Mouse (Mus musculus): ENCODE results near the gene Jtb. TPM values are rescaled to one million over a fixed set of nuclear protein-coding genes. Genes with fewer than 3 reads are reported as not detected.
A peak's percentile ranks its signal among the peaks of the same experiment; 100 is the strongest.

Jtb gene
- polyA plus RNA-seq, 1 experiment from 2014 or later: 83.0 TPM

DNA sequence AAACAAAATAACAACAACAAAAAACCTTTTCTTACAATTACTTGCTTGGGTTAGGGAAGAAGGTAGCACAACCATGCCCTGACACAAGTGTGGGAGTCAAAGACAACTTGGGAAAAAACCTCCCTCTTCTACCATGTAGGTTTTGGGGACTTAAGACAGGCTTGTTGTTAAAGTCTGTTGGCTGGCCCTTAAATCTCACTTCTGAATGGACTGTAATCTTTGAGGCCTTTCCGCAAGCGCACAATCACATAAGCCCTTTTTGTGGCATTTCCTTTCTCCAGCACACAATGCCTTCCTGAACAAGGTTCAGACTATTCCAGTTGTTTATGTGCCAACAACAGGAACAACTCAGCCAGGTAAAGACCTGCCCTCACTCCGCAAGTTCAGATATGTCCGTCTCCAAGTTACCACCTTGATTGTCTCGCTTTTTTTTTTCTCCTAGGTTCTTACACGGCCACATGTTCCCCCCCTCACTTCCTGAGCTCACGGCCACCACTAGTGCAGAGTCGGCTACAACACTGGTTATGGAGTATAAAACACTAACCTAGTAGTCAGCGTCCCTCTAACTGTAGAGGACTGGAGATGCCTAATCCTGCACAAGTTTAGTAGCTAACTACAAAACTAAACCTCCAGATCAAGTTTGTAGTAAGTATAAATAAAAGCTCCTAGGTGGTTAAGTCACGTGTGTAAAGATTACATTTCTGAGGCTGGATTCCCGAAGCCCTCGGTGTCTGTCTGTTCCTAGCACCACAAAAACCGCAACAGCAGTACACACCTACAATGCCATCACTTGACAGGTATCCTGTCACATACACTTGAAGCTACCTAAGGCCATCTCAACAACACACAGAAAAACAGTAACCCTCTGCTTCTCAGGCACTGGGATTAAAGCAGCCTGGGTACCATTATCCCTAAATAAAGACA lies 19.7 kb upstream of the Jtb start:
- H3K9me3 ChIP-seq (replicated peaks): no peaks in the 10 kb centered on the region
- H3K27ac ChIP-seq (ENCODE audit: poor library complexity, severe bottlenecking): peak overlapping the region; percentile 47
- H3K4me1 ChIP-seq (replicated peaks): peaks cover 29% of the 10 kb centered on the region
- no peaks in the 10 kb centered on the region for H3K27me3 ChIP-seq (replicated peaks)
- H3K36me3 ChIP-seq: peaks cover 54% of the 10 kb centered on the region
- peak overlapping the region; percentile 97 for H3K4me2 ChIP-seq
- no peak for ATAC-seq (ENCODE audit: insufficient number of reproducible peaks, low FRiP score)
- WGBS: 62% methylated on average over 13 of the region's 13 CpGs
- H3K4me3 ChIP-seq: peak overlapping the region; percentile 88
- H3K9ac ChIP-seq: peak overlapping the region; percentile 50; the same call in 1 of the 2 replicates

DNA sequence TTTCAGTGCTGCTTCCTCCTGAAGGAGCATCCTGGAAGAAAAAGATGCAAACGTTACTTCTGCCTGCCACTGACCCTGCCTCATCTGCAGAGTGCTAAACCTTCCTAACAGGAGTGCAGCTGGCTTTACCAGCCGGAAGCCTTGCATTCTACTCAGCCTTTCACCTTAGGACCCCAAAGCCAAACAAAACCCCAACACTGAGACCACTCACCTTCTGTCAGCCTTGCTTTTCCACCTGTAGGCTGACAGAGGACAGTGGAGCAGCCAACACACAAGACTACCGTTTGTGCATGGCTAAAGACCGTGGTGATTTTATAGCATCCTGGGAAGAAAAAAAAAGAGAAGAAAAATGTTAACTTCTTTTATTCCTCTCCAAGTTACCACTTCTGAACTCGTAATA lies 18.7 kb upstream of the Jtb start:
- Histone ChIP-seq H3K27ac (ENCODE audit: poor library complexity, severe bottlenecking) (peak overlapping the region; percentile 86), H3K4me3 (peak overlapping the region; percentile 88), H3K4me1 (replicated peaks) (peaks cover 29% of the 10 kb centered on the region), H3K36me3 (peaks cover 49% of the 10 kb centered on the region), H3K27me3 (replicated peaks) (no peaks in the 10 kb centered on the region), H3K9ac (peak overlapping the region; percentile 91), H3K9me3 (replicated peaks) (no peaks in the 10 kb centered on the region), H3K4me2 (peak overlapping the region; percentile 97)
- 12% methylated on average over 5 of the region's 5 CpGs for WGBS
- ATAC-seq (ENCODE audit: insufficient number of reproducible peaks, low FRiP score): no peak

DNA sequence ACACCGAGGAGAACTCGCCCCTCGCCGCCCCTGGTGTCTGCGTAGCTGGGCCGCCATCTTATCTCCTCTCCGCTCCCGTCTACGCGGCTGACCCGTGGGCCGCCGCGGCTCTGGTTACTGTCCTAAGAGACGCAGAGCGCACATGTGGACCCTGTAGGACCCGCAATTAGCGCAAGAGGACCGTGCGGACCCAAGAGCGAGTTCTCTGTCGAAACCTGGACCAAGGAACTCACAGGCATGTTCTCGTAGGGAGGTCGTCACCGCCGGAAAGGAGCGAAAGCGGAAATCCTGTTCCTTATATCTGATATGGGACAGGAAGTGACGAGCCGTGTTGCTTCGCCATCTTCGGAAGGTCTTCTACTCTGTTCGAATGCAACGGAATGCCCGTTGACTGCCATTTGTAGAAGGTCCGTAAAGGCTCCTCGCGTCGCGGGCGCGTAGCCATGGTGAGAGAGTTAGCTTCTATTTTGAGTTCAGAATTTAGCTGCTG lies 18.0 kb upstream of the Jtb start, which contains the start of the genes Rps27 and Rab13:
TSS of gene Rps27 (minus strand) at position 275 of the 490 bp plus-strand sequence.
TSS of gene Rab13 (plus strand) at position 319 of the 490 bp plus-strand sequence.
- Histone ChIP-seq H3K36me3 (peaks cover 42% of the 10 kb centered on the region), H3K27me3 (replicated peaks) (no peaks in the 10 kb centered on the region), H3K27ac (ENCODE audit: poor library complexity, severe bottlenecking) (peak within 1 kb of the TSS; percentile 86), H3K4me3 (peak within 1 kb of the TSS; percentile 88), H3K4me2 (peak within 1 kb of the TSS; percentile 97), H3K4me1 (replicated peaks) (peaks cover 29% of the 10 kb centered on the region), H3K9ac (peak within 1 kb of the TSS; percentile 91), H3K9me3 (replicated peaks) (no peaks in the 10 kb centered on the region)
- under 1% methylated on average over 42 of the region's 42 CpGs for WGBS
- peak; percentile 92 for ATAC-seq (ENCODE audit: insufficient number of reproducible peaks, low FRiP score)

DNA sequence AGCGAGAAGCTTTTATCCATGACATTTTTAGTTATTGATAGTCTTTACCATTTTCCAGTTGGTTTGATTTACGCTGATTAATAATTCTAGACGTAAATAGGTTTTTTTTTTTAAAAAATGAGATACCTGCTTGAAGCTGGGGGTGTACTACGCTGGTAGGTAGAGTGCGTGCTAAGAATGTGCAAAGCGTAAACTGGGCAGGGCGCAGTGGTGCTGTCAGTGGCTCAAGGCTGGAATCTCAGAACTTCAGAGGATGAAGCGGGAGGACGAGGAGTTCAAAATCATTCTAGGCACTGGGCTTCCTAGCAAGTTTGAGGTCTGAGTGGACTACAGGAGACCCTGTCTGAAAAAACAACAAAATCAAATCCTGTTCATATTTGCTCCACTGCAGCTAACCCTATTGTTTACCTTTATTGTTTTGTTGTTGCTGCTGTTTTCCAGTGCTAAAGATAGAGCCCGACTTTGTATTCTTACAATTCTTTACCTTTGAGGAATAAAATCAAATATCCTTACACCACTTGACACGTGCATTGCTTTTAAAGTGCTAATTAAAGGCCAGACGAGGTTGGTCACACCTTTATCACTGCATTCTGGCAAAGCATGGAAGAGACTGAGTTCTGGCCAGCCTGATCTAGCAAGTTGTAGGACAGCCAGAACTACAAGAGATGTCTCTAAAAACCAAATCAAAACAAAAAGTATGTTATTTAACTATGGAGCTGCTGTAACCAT lies 17.3 kb upstream of the Jtb start:
- 14% methylated on average over 12 of the region's 12 CpGs for WGBS
- Histone ChIP-seq H3K36me3 (peaks cover 35% of the 10 kb centered on the region), H3K4me2 (peak overlapping the region; percentile 73), H3K27me3 (replicated peaks) (no peaks in the 10 kb centered on the region), H3K9me3 (replicated peaks) (no peaks in the 10 kb centered on the region), H3K27ac (ENCODE audit: poor library complexity, severe bottlenecking) (0 out of 2 replicates have a peak overlapping the region, but pooled peaks have one; percentile 86), H3K4me3 (peak overlapping the region; percentile 88), H3K4me1 (replicated peaks) (peaks cover 26% of the 10 kb centered on the region), H3K9ac (no peak overlapping the region)
- ATAC-seq (ENCODE audit: insufficient number of reproducible peaks, low FRiP score): no peak

DNA sequence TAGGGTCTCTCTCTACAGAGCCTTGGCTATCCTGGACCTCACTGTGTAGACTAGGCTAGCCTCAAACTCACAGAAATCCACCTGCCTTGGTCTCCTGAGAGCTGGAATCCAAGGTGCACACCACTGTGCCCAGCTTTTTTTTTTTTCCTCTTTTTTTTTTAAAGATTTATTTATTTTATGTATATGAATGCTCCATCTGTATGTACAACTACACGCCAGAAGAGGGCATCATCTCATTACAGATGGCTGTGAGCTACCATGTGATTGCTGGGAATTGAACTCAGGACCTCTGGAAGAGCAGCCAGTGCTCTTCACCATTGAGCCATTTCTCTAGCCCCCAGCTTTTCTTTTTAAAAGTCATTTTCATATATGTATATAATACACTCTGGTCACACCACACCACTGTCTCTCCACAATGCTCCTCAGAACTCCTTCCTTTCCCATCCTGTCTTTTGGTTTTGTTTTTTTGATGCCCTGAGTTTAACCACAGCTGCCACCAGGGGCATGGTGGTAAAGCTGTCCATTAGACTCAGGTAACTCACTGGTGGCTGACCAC lies 15.5 kb upstream of the Jtb start:
- no peak overlapping the region for H3K4me3 ChIP-seq
- H3K4me2 ChIP-seq: no peak overlapping the region
- H3K4me1 ChIP-seq (replicated peaks): peaks cover 28% of the 10 kb centered on the region
- no peaks in the 10 kb centered on the region for H3K27me3 ChIP-seq (replicated peaks)
- no peaks in the 10 kb centered on the region for H3K9me3 ChIP-seq (replicated peaks)
- WGBS: 18% methylated on average over 1 of the region's 1 CpGs
- H3K9ac ChIP-seq: no peak overlapping the region
- peaks cover 18% of the 10 kb centered on the region for H3K36me3 ChIP-seq
- ATAC-seq (ENCODE audit: insufficient number of reproducible peaks, low FRiP score): no peak
- no peak overlapping the region for H3K27ac ChIP-seq (ENCODE audit: poor library complexity, severe bottlenecking)

DNA sequence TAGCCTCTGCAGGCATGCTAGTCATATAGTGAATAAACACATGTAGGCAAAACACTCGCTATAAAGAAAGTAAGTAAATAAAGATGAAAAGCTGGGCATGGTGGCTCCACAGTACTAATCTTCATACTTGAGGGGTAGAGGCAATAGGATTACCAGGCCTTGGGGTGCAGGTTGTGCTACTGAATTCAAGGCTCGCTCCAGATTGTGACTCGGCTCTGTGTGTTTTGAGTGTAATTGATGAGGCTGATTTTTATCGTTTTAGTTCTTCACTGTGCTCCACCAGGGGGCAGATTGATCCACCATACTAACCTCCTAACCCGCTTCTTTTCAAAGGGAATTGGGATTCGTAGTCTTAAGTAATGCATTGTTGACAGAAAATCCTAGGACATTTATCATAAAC lies 11.3 kb upstream of the Jtb start:
- H3K4me2 ChIP-seq: peak overlapping the region; percentile 89
- peak overlapping the region; percentile 88 for H3K27ac ChIP-seq (ENCODE audit: poor library complexity, severe bottlenecking)
- H3K27me3 ChIP-seq (replicated peaks): no peaks in the 10 kb centered on the region
- ATAC-seq (ENCODE audit: insufficient number of reproducible peaks, low FRiP score): no peak
- H3K36me3 ChIP-seq: peaks cover 12% of the 10 kb centered on the region
- 20% methylated on average over 6 of the region's 6 CpGs for WGBS
- peaks cover 32% of the 10 kb centered on the region for H3K4me1 ChIP-seq (replicated peaks)
- peak overlapping the region; percentile 62 for H3K4me3 ChIP-seq
- H3K9me3 ChIP-seq (replicated peaks): no peaks in the 10 kb centered on the region
- peak overlapping the region; percentile 20; the same call in 1 of the 2 replicates for H3K9ac ChIP-seq

DNA sequence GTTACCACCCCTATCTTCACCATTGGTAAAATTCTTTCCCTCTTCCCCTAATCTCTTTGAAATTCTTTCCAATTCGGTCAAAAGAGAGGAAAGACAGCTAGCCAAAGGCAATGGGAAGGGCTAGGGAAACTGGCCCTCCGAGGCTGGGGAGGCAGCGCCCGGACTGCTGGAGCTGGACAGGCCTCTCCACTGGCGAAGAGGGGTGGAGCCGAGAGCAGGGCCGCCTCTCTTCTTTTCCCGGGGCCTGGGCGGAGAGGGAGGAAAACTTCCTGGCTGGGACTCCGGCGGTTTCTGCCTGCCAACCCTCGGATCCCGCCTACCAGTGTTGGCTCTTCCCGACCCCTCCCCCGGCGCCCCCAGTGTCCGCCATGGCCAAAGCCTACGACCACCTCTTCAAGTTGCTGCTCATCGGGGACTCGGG lies 10.9 kb upstream of the Jtb start:
- no peaks in the 10 kb centered on the region for H3K9me3 ChIP-seq (replicated peaks)
- peak overlapping the region; percentile 62 for H3K4me3 ChIP-seq
- H3K27ac ChIP-seq (ENCODE audit: poor library complexity, severe bottlenecking): peak overlapping the region; percentile 88
- peak; percentile 85 for ATAC-seq (ENCODE audit: insufficient number of reproducible peaks, low FRiP score)
- peaks cover 32% of the 10 kb centered on the region for H3K4me1 ChIP-seq (replicated peaks)
- 0% methylated on average over 20 of the region's 20 CpGs for WGBS
- H3K4me2 ChIP-seq: peak overlapping the region; percentile 89
- peak overlapping the region; percentile 76 for H3K9ac ChIP-seq
- H3K27me3 ChIP-seq (replicated peaks): no peaks in the 10 kb centered on the region
- peaks cover 16% of the 10 kb centered on the region for H3K36me3 ChIP-seq

DNA sequence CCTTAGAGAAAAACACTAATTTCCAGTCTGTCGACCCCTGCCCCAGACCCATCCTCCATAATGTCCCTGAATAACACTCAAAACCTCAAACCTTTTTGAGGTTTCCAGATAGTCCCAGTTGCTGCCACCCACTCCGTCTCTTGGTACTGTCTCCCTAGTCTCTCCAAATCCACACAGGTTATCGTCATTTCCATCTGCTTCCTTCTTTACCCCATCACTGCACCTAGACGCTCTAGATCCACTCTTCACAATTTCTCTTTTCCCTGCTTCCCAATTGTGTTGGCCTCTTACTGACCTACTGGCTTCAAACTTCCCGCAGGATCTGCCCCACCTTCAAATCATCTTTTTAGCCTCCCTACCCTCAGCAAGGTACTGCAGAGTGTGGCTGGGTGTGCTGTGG lies 10.3 kb upstream of the Jtb start:
- Histone ChIP-seq H3K4me2 (peak overlapping the region; percentile 89), H3K27me3 (replicated peaks) (no peaks in the 10 kb centered on the region), H3K9ac (peak overlapping the region; percentile 76), H3K9me3 (replicated peaks) (no peaks in the 10 kb centered on the region), H3K36me3 (peaks cover 22% of the 10 kb centered on the region), H3K4me3 (peak overlapping the region; percentile 62), H3K4me1 (replicated peaks) (peaks cover 32% of the 10 kb centered on the region), H3K27ac (ENCODE audit: poor library complexity, severe bottlenecking) (peak overlapping the region; percentile 88; the same call in 1 of the 2 replicates)
- ATAC-seq (ENCODE audit: insufficient number of reproducible peaks, low FRiP score): no peak
- WGBS: 17% methylated on average over 5 of the region's 5 CpGs

DNA sequence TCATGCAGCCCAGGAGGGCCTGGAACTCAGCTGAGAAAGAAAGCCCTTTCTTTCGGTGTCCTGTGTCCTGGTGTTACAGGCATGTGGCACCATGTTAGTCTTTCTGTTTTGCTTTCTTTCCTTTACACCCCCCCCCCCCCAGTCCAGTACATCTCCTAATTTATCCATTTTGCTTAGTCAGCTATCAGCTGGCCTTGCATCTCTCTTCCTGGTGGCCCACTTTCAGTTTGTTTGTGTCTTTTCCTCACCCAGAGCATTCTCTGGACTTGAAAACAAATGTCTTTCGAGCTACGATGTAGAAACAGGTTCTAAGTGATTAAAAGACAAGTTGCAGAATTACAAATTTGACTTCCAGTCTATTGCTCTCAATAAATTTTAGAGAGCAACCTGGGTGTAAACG lies 8.9 kb upstream of the Jtb start:
- WGBS: 80% methylated on average over 4 of the region's 4 CpGs
- peaks cover 32% of the 10 kb centered on the region for H3K4me1 ChIP-seq (replicated peaks)
- H3K36me3 ChIP-seq: peaks cover 24% of the 10 kb centered on the region
- no peaks in the 10 kb centered on the region for H3K9me3 ChIP-seq (replicated peaks)
- ATAC-seq (ENCODE audit: insufficient number of reproducible peaks, low FRiP score): no peak
- H3K27me3 ChIP-seq (replicated peaks): no peaks in the 10 kb centered on the region
- H3K4me3 ChIP-seq: no peak overlapping the region
- H3K27ac ChIP-seq (ENCODE audit: poor library complexity, severe bottlenecking): no peak overlapping the region
- no peak overlapping the region for H3K4me2 ChIP-seq
- H3K9ac ChIP-seq: no peak overlapping the region

DNA sequence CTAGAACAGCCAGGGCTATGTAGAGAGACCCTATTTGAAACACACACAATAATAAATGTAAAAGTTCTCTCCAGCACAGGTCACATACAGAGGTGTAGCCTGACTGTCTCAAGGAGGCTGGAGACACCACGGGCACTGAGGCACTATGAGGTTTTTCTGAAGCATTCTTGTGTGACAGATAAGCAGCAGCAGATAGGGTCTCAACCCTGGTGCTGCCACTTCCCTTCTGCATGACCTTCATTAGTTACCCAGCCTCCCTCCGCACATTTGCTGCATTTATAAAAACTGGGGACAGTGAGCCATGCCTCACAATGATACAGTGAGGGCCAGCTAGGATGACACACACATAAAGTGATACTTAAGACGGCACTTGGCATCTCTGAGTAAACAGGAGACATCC lies 8.5 kb upstream of the Jtb start:
- H3K9ac ChIP-seq: no peak overlapping the region
- peaks cover 32% of the 10 kb centered on the region for H3K4me1 ChIP-seq (replicated peaks)
- no peak overlapping the region for H3K27ac ChIP-seq (ENCODE audit: poor library complexity, severe bottlenecking)
- H3K4me3 ChIP-seq: no peak overlapping the region
- no peak overlapping the region for H3K4me2 ChIP-seq
- WGBS: 27% methylated on average over 3 of the region's 3 CpGs
- no peaks in the 10 kb centered on the region for H3K9me3 ChIP-seq (replicated peaks)
- peaks cover 24% of the 10 kb centered on the region for H3K36me3 ChIP-seq
- no peak for ATAC-seq (ENCODE audit: insufficient number of reproducible peaks, low FRiP score)
- H3K27me3 ChIP-seq (replicated peaks): no peaks in the 10 kb centered on the region

Data from heart, embryonic 12.5 days (tissue).